Mouse (Mus musculus) C2C12 (cell line): ENCODE measurements around the gene Rnf114. TPM values are rescaled to one million over a fixed set of nuclear protein-coding genes. Genes with fewer than 3 reads are reported as not detected.
A peak's percentile ranks its signal among the peaks of the same experiment; 100 is the strongest.

Experiments used
- H3K27me3 ChIP-seq: one replicate; pipeline ENCODE4 v1.6.1; 2011; ENCODE audit not compliant: control insufficient read depth, insufficient read depth, insufficient read length
- H3K36me3 ChIP-seq: one replicate; pipeline ENCODE4 v1.6.1; 2011; ENCODE audit not compliant: control insufficient read depth, insufficient read depth
- H3K4me3 ChIP-seq: one replicate; pipeline ENCODE4 v1.5.1; 2011; ENCODE audit warnings: mild to moderate bottlenecking, control low read depth; ENCODE audit not compliant: poor library complexity, insufficient read depth, severe bottlenecking
- H3K79me2 ChIP-seq: one replicate; pipeline ENCODE4 v1.6.1; 2011; ENCODE audit not compliant: control insufficient read depth, insufficient read depth
- H3K79me3 ChIP-seq: one replicate; pipeline ENCODE4 v1.6.1; 2011; ENCODE audit warnings: low read depth, control low read depth
- H3ac ChIP-seq: one replicate; pipeline ENCODE3; 2011; ENCODE audit warnings: low read depth; ENCODE audit not compliant: control insufficient read depth, insufficient read length
- CEBPB ChIP-seq: IDR thresholded peaks from one replicate; pipeline ENCODE4 v1.6.1; 2011; ENCODE audit warnings: low read depth, mild to moderate bottlenecking, control low read depth, moderate library complexity
- CTCF ChIP-seq: IDR thresholded peaks from one replicate; pipeline ENCODE4 v1.5.1; 2011; ENCODE audit not compliant: control insufficient read depth, insufficient read depth, insufficient read length
- FOSL1 ChIP-seq: IDR thresholded peaks from one replicate; pipeline ENCODE4 v1.8.0; 2011; ENCODE audit warnings: mild to moderate bottlenecking, low read length; ENCODE audit not compliant: poor library complexity, insufficient read depth, severe bottlenecking
- MAX ChIP-seq: IDR thresholded peaks from one replicate; pipeline ENCODE4 v1.6.1; 2011; ENCODE audit warnings: mild to moderate bottlenecking, control low read depth
- MYOD1 ChIP-seq: IDR thresholded peaks from one replicate; pipeline ENCODE4 v1.6.1; 2011; ENCODE audit warnings: low read depth; ENCODE audit not compliant: control insufficient read depth, insufficient read length
- MYOG ChIP-seq: IDR thresholded peaks from one replicate; pipeline ENCODE4 v1.6.1; 2011; ENCODE audit not compliant: control insufficient read depth, insufficient read length; ENCODE audit errors: extremely low read depth
- USF1 ChIP-seq: IDR thresholded peaks from one replicate; pipeline ENCODE4 v1.6.1; 2011; ENCODE audit warnings: low read depth, mild to moderate bottlenecking, control low read depth, moderate library complexity
- polyA plus RNA-seq: library from polyadenylated mRNA; unstranded; fragments of >200 nt; fragmentation: generic; extraction: Trizol; gene quantifications from one replicate; pipeline ENCODE4 v1.2.1, GENCODE M21; 2012; ENCODE audit warnings: missing spikeins

The Rnf114 gene
- polyA plus RNA-seq, 1 experiment: 35.4 TPM

GRCm38 (mm10) chr2:167537476-167538297 is 45.2 kb downstream of the Rnf114 start, which contains the start of gene Snai1:
Gene Snai1, plus strand, starts transcription at chr2:167538195.
- no peaks in the 10 kb centered on the region for H3K27me3 ChIP-seq
- peaks cover 43% of the 10 kb centered on the region for H3K79me3 ChIP-seq
- H3K4me3 ChIP-seq: peak within 1 kb of the TSS; percentile 86
- TF ChIP-seq CEBPB: no peak
- peak; percentile 99 for TF ChIP-seq CTCF
- TF ChIP-seq MAX: peak; percentile 84
- TF ChIP-seq MYOD1: peak; percentile 51
- no peak for TF ChIP-seq MYOG
- peak; percentile 11 for TF ChIP-seq USF1
- TF ChIP-seq FOSL1: no peak
- peaks cover 48% of the 10 kb centered on the region for H3K79me2 ChIP-seq
- H3K36me3 ChIP-seq: peaks cover 38% of the 10 kb centered on the region
- H3ac ChIP-seq: peak within 1 kb of the TSS; percentile 80

- Histone ChIP-seq H3K36me3 (peaks cover 42% of the 10 kb centered on the region), H3ac (peak overlapping the region; percentile 80), H3K4me3 (peak overlapping the region; percentile 86), H3K27me3 (no peaks in the 10 kb centered on the region), H3K79me2 (peaks cover 52% of the 10 kb centered on the region), H3K79me3 (peaks cover 46% of the 10 kb centered on the region)
- no peak for TF ChIP-seq CTCF
- no peak for TF ChIP-seq CEBPB
- TF ChIP-seq MYOD1: no peak
- TF ChIP-seq FOSL1: no peak
- TF ChIP-seq USF1: no peak
- TF ChIP-seq MYOG: no peak
- no peak for TF ChIP-seq MAX
Measured at GRCm38 (mm10) chr2:167538671-167539306, 46.3 kb downstream of the Rnf114 start.

DNA sequence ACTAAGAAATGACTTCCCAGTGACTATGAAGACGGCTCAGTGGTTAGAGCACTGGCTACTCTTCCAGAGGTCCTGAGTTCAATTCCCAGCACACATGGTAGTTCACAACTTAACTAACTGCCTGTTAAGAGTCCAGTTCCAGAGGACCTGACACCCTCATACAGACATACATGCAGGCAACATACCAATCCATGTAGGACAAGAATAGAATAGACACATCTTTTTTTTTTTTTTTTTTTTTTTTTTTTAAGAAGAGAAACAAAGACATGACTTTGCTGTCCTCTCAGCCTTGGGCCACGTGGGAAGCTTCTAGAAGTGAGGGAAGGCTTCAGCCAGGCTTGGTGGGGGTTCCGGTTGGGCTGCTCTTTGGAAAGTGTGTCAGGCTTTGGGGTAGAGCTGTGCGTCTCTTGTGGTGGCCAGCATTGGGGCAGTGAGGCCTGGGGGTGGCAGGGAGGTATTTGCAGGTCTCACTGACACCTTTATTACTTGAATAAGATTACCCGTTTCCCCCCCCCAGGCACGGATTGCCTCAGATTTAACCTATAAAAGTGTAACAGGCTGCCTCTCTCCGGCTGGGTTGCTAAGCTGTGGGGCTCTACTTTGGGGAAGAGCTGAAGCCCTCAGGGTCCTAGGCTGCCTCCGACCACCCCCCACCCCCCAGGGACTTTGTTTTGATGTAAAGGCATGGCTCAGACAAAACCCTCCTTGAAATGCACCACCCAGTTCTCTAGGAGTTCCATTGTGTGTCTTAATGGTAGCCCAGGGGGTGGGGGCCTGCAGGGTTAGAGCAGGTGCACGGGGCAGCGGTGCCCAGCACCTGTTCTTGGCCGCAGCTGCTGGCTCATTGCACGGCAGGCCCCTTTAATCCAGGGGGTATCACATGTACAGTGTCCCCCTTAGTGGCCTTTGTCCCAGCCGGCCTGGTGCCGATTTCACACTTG is 47.4 kb downstream of the Rnf114 start:
- peak overlapping the region; percentile 80 for H3ac ChIP-seq
- peaks cover 53% of the 10 kb centered on the region for H3K79me3 ChIP-seq
- peak overlapping the region; percentile 86 for H3K4me3 ChIP-seq
- TF ChIP-seq FOSL1: no peak
- peak; percentile 71 for TF ChIP-seq MYOD1
- H3K36me3 ChIP-seq: peaks cover 50% of the 10 kb centered on the region
- H3K79me2 ChIP-seq: peaks cover 61% of the 10 kb centered on the region
- no peaks in the 10 kb centered on the region for H3K27me3 ChIP-seq

- Histone ChIP-seq H3ac (peak overlapping the region; percentile 73), H3K79me2 (peaks cover 61% of the 10 kb centered on the region), H3K27me3 (no peaks in the 10 kb centered on the region), H3K36me3 (peaks cover 50% of the 10 kb centered on the region), H3K79me3 (peaks cover 53% of the 10 kb centered on the region), H3K4me3 (peak overlapping the region; percentile 86)
- TF ChIP-seq MAX (no peak), CTCF (no peak), CEBPB (no peak), FOSL1 (no peak), MYOG (no peak), MYOD1 (no peak)
Measured at GRCm38 (mm10) chr2:167540477-167541110, 48.1 kb downstream of the Rnf114 start.

GRCm38 (mm10) chr2:167541324-167541723 is 48.9 kb downstream of the Rnf114 start:
- peaks cover 50% of the 10 kb centered on the region for H3K36me3 ChIP-seq
- TF ChIP-seq CEBPB: no peak
- TF ChIP-seq USF1: no peak
- no peak for TF ChIP-seq MYOG
- no peak for TF ChIP-seq CTCF
- no peak for TF ChIP-seq MAX
- TF ChIP-seq FOSL1: no peak
- no peak for TF ChIP-seq MYOD1
- H3K27me3 ChIP-seq: no peaks in the 10 kb centered on the region
- peak overlapping the region; percentile 86 for H3K4me3 ChIP-seq
- peaks cover 53% of the 10 kb centered on the region for H3K79me3 ChIP-seq
- H3K79me2 ChIP-seq: peaks cover 61% of the 10 kb centered on the region
- H3ac ChIP-seq: peak overlapping the region; percentile 46
